Mouse (Mus musculus) liver, adult 2 months (tissue): ENCODE data around the gene B3gnt8.

ENCODE experiments used
- CTCF ChIP-seq: fragments of 200-500 bp; IDR thresholded peaks from 2 replicates; pipeline ENCODE4 v1.5.1; 2011; ENCODE audit warnings: low read depth, low read length, control low read depth
- POLR2A ChIP-seq: fragments of 200-500 bp; IDR thresholded peaks from 2 replicates; pipeline ENCODE4 v1.6.1; 2011; ENCODE audit warnings: low read length, control low read depth; ENCODE audit not compliant: insufficient read depth; ENCODE audit errors: extremely low read depth

DNA sequence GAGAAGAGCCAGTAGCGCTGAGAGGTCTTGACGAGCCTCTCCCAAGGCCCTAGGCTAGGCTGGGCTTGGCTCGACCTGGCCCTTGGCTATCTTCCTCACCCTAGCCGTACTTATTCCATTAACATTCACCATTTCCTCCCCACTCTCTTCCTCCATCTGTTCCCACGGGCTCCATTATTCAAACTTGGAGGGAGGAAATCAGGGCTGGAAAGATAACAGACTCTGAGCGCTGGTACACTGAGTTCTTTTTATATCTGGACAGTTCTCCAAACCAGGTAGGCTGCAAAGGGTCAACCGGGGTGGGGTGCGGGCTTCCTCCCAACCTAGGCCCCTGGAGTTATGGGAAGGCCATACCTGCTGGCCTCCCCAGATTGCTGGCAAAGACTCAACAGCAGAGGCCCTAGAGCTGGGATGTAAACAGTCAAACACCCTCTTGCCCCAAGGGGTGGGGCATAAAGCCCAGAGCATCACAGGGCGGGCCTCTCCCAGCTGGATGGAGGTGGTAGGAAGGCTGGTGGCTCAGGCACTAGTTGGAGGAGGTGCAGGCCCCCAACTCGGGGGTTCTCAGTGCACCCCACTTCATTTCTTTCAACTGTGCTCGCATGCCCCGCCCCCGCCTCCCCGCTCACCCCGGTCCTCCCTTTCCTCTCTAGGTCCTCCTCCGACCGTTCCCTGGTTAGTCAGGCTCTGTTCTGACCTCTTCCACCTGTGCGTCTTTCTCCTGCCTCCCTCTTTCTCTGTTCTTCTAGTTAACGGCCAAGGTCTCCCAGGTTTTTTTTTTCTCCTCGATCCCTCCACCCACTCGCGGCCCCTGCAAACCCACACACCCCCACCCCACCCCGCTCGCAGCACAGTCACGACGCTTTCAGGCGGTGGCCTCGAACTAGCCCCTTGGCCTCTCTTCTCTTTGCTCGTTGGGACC, at the start of gene B3gnt8:
- TF ChIP-seq POLR2A (no peak), CTCF (no peak)
